Mouse (Mus musculus): ENCODE measurements at regions not wholly inside any gene's neighbourhood (a gene's known extent, or its start where the extent isn't known, plus 50 kb on each side); places are given as distances from the start of the nearest gene placed in this dataset.

- no peak for TF ChIP-seq EP300 (IDR thresholded peaks at IDR 0.05; ENCODE audit: low read depth)
- no peak for TF ChIP-seq CTCF (IDR thresholded peaks at IDR 0.05; ENCODE audit: low read depth)
Measured at GRCm38 (mm10) chr2:170201816-170202371, 54.0 kb upstream of the Zfp217 start.

All from heart, postnatal 0 days (tissue).